Mouse (Mus musculus) megakaryocyte, embryonic 14.5 days (primary cell): ENCODE results near the gene Farp2. TPM values are rescaled to one million over a fixed set of nuclear protein-coding genes. Genes with fewer than 3 reads are reported as not detected.
"Not testable (repeated sequence)": the region's sequence is repeated elsewhere in the genome, so short reads cannot be mapped to it uniquely, and the experiment has no call there.

Source experiments
- H3K27me3 ChIP-seq: replicated peaks from 2 replicates; pipeline ENCODE3; 2012; ENCODE audit warnings: inconsistent platforms
- H3K36me3 ChIP-seq: replicated peaks from 2 replicates; pipeline ENCODE3; 2012; ENCODE audit warnings: low read length, inconsistent platforms, mixed read lengths
- H3K4me1 ChIP-seq: 2 replicates; pipeline ENCODE4 v1.6.1; 2012; ENCODE audit warnings: inconsistent platforms
- H3K4me3 ChIP-seq: replicated peaks from 2 replicates; pipeline ENCODE3; 2012; ENCODE audit warnings: moderate library complexity, mild to moderate bottlenecking, inconsistent platforms
- H3K9me3 ChIP-seq: 2 replicates; pipeline ENCODE4 v1.6.1; 2012; ENCODE audit warnings: inconsistent platforms
- FLI1 ChIP-seq: IDR thresholded peaks from 2 replicates; pipeline ENCODE4 v1.6.1; 2012; ENCODE audit warnings: low read length, inconsistent platforms, mixed read lengths
- GATA1 ChIP-seq: IDR thresholded peaks from 3 replicates; pipeline ENCODE4 v1.6.1; 2012; ENCODE audit warnings: mixed read lengths, low read length, inconsistent platforms, borderline replicate concordance
- polyA plus RNA-seq: library from polyadenylated mRNA; stranded (reverse); fragments of >175 nt; gene quantifications from 2 replicates; pipeline ENCODE4 v1.2.3, GENCODE M21; 2012; ENCODE audit warnings: low replicate concordance; ENCODE audit not compliant: insufficient read depth

Farp2 gene
- polyA plus RNA-seq, 1 experiment = not detected

- peaks cover 41% of the 10 kb centered on the region for H3K4me1 ChIP-seq
- TF ChIP-seq GATA1 = peak; percentile 65; the same call in 1 of the 3 replicates
- TF ChIP-seq FLI1 = no peak
- no peaks in the 10 kb centered on the region for H3K36me3 ChIP-seq
- peak overlapping the region; percentile 83 for H3K4me3 ChIP-seq
- H3K9me3 ChIP-seq = peaks cover 3% of the 10 kb centered on the region
- peaks cover 1% of the 10 kb centered on the region for H3K27me3 ChIP-seq
Measured at GRCm38 (mm10) chr1:93654275-93654674, 142.4 kb downstream of the Farp2 start.

GRCm38 (mm10) chr1:93654798-93655197 is 142.9 kb downstream of the Farp2 start:
- H3K27me3 ChIP-seq = peaks cover 5% of the 10 kb centered on the region
- no peak overlapping the region for H3K4me3 ChIP-seq
- H3K4me1 ChIP-seq = peaks cover 36% of the 10 kb centered on the region
- H3K9me3 ChIP-seq = peaks cover 8% of the 10 kb centered on the region
- TF ChIP-seq GATA1 (no peak), FLI1 (no peak)
- H3K36me3 ChIP-seq = no peaks in the 10 kb centered on the region

GRCm38 (mm10) chr1:93656325-93657024 is 144.6 kb downstream of the Farp2 start:
- Histone ChIP-seq H3K9me3 (peaks cover 15% of the 10 kb centered on the region), H3K36me3 (no peaks in the 10 kb centered on the region), H3K4me1 (peaks cover 22% of the 10 kb centered on the region), H3K27me3 (peaks cover 6% of the 10 kb centered on the region), H3K4me3 (no peak overlapping the region)
- TF ChIP-seq FLI1 = no peak
- no peak for TF ChIP-seq GATA1

GRCm38 (mm10) chr1:93657025-93657360 is 145.1 kb downstream of the Farp2 start:
- H3K27me3 ChIP-seq = peaks cover 6% of the 10 kb centered on the region

GRCm38 (mm10) chr1:93658559-93658958 is 146.7 kb downstream of the Farp2 start, which contains the start of gene Stk25:
TSS of gene Stk25 (minus strand) at chr1:93658659.
- peaks cover 22% of the 10 kb centered on the region for H3K9me3 ChIP-seq
- H3K36me3 ChIP-seq, H3K27me3 ChIP-seq, H3K4me3 ChIP-seq: not testable (repeated sequence)
- peaks cover 15% of the 10 kb centered on the region for H3K4me1 ChIP-seq

More at GRCm38 (mm10) chr1:93657025-93657360, 145.1 kb downstream of the Farp2 start:
- Histone ChIP-seq H3K4me1 (peaks cover 20% of the 10 kb centered on the region), H3K4me3 (no peak overlapping the region), H3K36me3 (no peaks in the 10 kb centered on the region), H3K9me3 (peaks cover 18% of the 10 kb centered on the region)
- no peak for TF ChIP-seq FLI1
- TF ChIP-seq GATA1 = no peak

GRCm38 (mm10) chr1:93667760-93668400 is 156.0 kb downstream of the Farp2 start:
- Histone ChIP-seq H3K36me3 (no peaks in the 10 kb centered on the region), H3K27me3 (peaks cover 20% of the 10 kb centered on the region), H3K9me3 (peaks cover 3% of the 10 kb centered on the region), H3K4me3 (no peak overlapping the region), H3K4me1 (peaks cover 29% of the 10 kb centered on the region)
- TF ChIP-seq GATA1 = no peak
- no peak for TF ChIP-seq FLI1

GRCm38 (mm10) chr1:93668791-93669548 is 157.1 kb downstream of the Farp2 start:
- H3K27me3 ChIP-seq = peaks cover 17% of the 10 kb centered on the region

GRCm38 (mm10) chr1:93669941-93670340 is 158.1 kb downstream of the Farp2 start:
- no peaks in the 10 kb centered on the region for H3K36me3 ChIP-seq
- no peak overlapping the region for H3K4me3 ChIP-seq
- TF ChIP-seq FLI1 (no peak), GATA1 (no peak)
- H3K9me3 ChIP-seq = peaks cover 16% of the 10 kb centered on the region
- peaks cover 12% of the 10 kb centered on the region for H3K27me3 ChIP-seq
- peaks cover 29% of the 10 kb centered on the region for H3K4me1 ChIP-seq

More at GRCm38 (mm10) chr1:93668791-93669548, 157.1 kb downstream of the Farp2 start:
- H3K36me3 ChIP-seq = no peaks in the 10 kb centered on the region
- H3K9me3 ChIP-seq = peaks cover 14% of the 10 kb centered on the region
- H3K4me3 ChIP-seq = peak overlapping the region; percentile 90
- TF ChIP-seq FLI1 (no peak), GATA1 (no peak)
- peaks cover 29% of the 10 kb centered on the region for H3K4me1 ChIP-seq

Other genes with a start within 250 kb of the Farp2 start
- 2.8 TPM in 1 of 2 replicates, not detected in the other for gene Mterf4, start 206.2 kb upstream of the Farp2 start, polyA plus RNA-seq
- gene Ppp1r7, start 169.2 kb upstream of the Farp2 start, polyA plus RNA-seq = 6.9 and 18.6 TPM in 2 replicates
- 0.30 and 0.83 TPM in 2 replicates for gene Pask, start 168.6 kb upstream of the Farp2 start, polyA plus RNA-seq
- 0.02 TPM in 1 of 2 replicates, not detected in the other for gene Ano7, start 138.1 kb upstream of the Farp2 start, polyA plus RNA-seq
- 30.3 and 34.3 TPM in 2 replicates for gene Hdlbp, start 33.3 kb upstream of the Farp2 start, polyA plus RNA-seq
- gene Stk25, start 146.6 kb downstream of the Farp2 start, polyA plus RNA-seq = 21.0 and 51.8 TPM in 2 replicates
- gene Bok, start 173.6 kb downstream of the Farp2 start, polyA plus RNA-seq = 0.84 TPM in 1 of 2 replicates, not detected in the other
- gene Atg4b, start 239.4 kb downstream of the Farp2 start, polyA plus RNA-seq = 2.2 and 7.0 TPM in 2 replicates
- gene Thap4, start 242.8 kb downstream of the Farp2 start, polyA plus RNA-seq = 40.4 and 184 TPM in 2 replicates